ENCODE assay signal across 18 mouse cellular contexts in the genomic region with DNA sequence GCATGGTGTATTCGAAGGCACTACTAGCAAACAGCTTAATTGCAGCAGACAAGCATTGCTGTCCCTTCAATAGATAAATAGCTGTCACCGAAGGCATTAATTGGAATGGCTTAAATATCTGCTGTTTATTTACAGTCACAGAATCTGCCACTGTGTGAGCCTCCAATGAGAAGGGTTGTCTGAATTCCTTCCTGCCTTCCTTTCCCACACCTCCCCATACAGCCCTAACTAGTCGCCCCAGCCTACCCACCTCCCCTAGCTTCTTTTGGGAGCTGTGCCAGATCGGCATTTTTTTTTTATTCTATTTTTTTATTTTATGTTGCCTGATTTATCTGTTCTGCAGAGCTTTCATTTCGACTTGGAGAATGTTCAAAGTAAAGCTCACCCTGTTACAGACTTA.
A peak's percentile ranks its signal among the peaks of the same experiment; 100 is the strongest.
DNase-seq lines count a peak whose midpoint lies in the region; ATAC-seq and TF ChIP-seq lines count a peak whose summit lies in the region.
"Had no signal": no experiment of that assay in that cellular context is flagged by ENCODE, and none has a peak within 500 bp of the region (broad histone marks: within the 10 kb centered on the region; RNA-seq: fewer than 3 reads in every experiment).

No protein-coding gene starts in this region.

- H3K27me3 ChIP-seq in lung, embryonic 14.5 days (ENCODE audit: insufficient read depth, low read length) = no peaks in the 10 kb centered on the region
- no peaks in the 10 kb centered on the region for H3K27me3 ChIP-seq in neural tube, embryonic 13.5 days
- H3K27me3 ChIP-seq: embryonic facial prominence, embryonic 12.5 days; forebrain, embryonic 13.5 days; forebrain, embryonic 15.5 days had no signal

- TF ChIP-seq CTCF in lung, embryonic 14.5 days (IDR thresholded peaks at IDR 0.05; ENCODE audit: low read depth) = no peak
- no peak for TF ChIP-seq CTCF in brain, embryonic 14.5 days (IDR thresholded peaks at IDR 0.05; ENCODE audit: borderline replicate concordance, extremely low read depth, insufficient read depth, insufficient read length)

- H3K9ac ChIP-seq in lung, embryonic 14.5 days = no peak overlapping the region
- H3K9ac ChIP-seq in neural tube, embryonic 13.5 days = no peak overlapping the region
- H3K9ac ChIP-seq: embryonic facial prominence, embryonic 12.5 days; forebrain, embryonic 13.5 days; forebrain, embryonic 15.5 days had no signal

- DNase-seq in lung, embryonic 14.5 days = peak; percentile 5
- no peak for DNase-seq in lung, adult 18-20 months
- DNase-seq in neural tube, embryonic 10.5 days (ENCODE audit: extremely low spot score, low spot score) = no peak
- DNase-seq in brain, embryonic 14.5 days (ENCODE audit: low read depth) = peak; percentile 25
- no peak for DNase-seq in natural killer cell, adult 2 months (ENCODE audit: low spot score in 2 of 2)
- DNase-seq: adrenal gland, adult 2 months; adrenal gland, postnatal 10 days; adrenal gland, postnatal 25 days; cerebellum, adult 11-12 months; cerebellum, adult 2 months; cerebellum, adult 9-10 months; cerebellum, postnatal 10 days; cerebellum, postnatal 25 days had no signal

- 47% methylated on average over 5 of the region's 5 CpGs for WGBS in lung, embryonic 14.5 days
- WGBS in neural tube, embryonic 13.5 days = 50% methylated on average over 5 of the region's 5 CpGs

- no peak for TF ChIP-seq POLR2A in brain, embryonic 14.5 days (IDR thresholded peaks at IDR 0.05; ENCODE audit: borderline replicate concordance, extremely low read depth, insufficient read depth, insufficient read length, poor library complexity, severe bottlenecking)

- H3K9me3 ChIP-seq in lung, embryonic 14.5 days (ENCODE audit: low read depth, low read length) = no peaks in the 10 kb centered on the region
- H3K9me3 ChIP-seq in neural tube, embryonic 13.5 days = no peaks in the 10 kb centered on the region
- H3K9me3 ChIP-seq: embryonic facial prominence, embryonic 10.5 days; embryonic facial prominence, embryonic 12.5 days; forebrain, embryonic 13.5 days; forebrain, embryonic 15.5 days had no signal

- no peaks in the 10 kb centered on the region for H3K4me1 ChIP-seq in lung, embryonic 14.5 days (ENCODE audit: insufficient read depth)
- peaks cover 9% of the 10 kb centered on the region for H3K4me1 ChIP-seq in neural tube, embryonic 13.5 days (replicated peaks)
- H3K4me1 ChIP-seq: embryonic facial prominence, embryonic 10.5 days; embryonic facial prominence, embryonic 12.5 days; forebrain, embryonic 13.5 days had no signal

- no peak for ATAC-seq in lung, embryonic 14.5 days (ENCODE audit: insufficient read depth)
- peak; percentile 59; the same call in 1 of the 2 replicates for ATAC-seq in neural tube, embryonic 13.5 days (ENCODE audit: low read depth)
- ATAC-seq: forebrain, embryonic 13.5 days; forebrain, embryonic 15.5 days had no signal

- no peaks in the 10 kb centered on the region for H3K36me3 ChIP-seq in lung, embryonic 14.5 days (ENCODE audit: insufficient read depth)
- no peaks in the 10 kb centered on the region for H3K36me3 ChIP-seq in neural tube, embryonic 13.5 days
- H3K36me3 ChIP-seq: embryonic facial prominence, embryonic 10.5 days; embryonic facial prominence, embryonic 12.5 days; forebrain, embryonic 15.5 days had no signal

- no peak overlapping the region for H3K4me3 ChIP-seq in lung, embryonic 14.5 days (ENCODE audit: low read depth, low read length)
- no peak overlapping the region for H3K4me3 ChIP-seq in neural tube, embryonic 13.5 days
- H3K4me3 ChIP-seq: embryonic facial prominence, embryonic 10.5 days; embryonic facial prominence, embryonic 12.5 days; forebrain, embryonic 13.5 days; forebrain, embryonic 15.5 days had no signal

- no peak overlapping the region for H3K27ac ChIP-seq in lung, embryonic 14.5 days (ENCODE audit: low read depth)
- no peak overlapping the region for H3K27ac ChIP-seq in neural tube, embryonic 13.5 days (replicated peaks)
- H3K27ac ChIP-seq: embryonic facial prominence, embryonic 10.5 days; embryonic facial prominence, embryonic 12.5 days; forebrain, embryonic 13.5 days; forebrain, embryonic 15.5 days had no signal

- no peak overlapping the region for H3K4me2 ChIP-seq in lung, embryonic 14.5 days
- no peak overlapping the region for H3K4me2 ChIP-seq in neural tube, embryonic 13.5 days
- H3K4me2 ChIP-seq: embryonic facial prominence, embryonic 12.5 days; forebrain, embryonic 13.5 days; forebrain, embryonic 15.5 days had no signal

Comparison
In these comparisons a context has a peak if more than half of its experiments do, and no peak if none do; other contexts are left out.
1. DNase-seq: peak in lung, embryonic 14.5 days (single experiment) and brain, embryonic 14.5 days (single experiment); none in lung, adult 18-20 months (0 of 2), neural tube, embryonic 10.5 days (single experiment) and natural killer cell, adult 2 months (0 of 2).